Mouse (Mus musculus) cerebellum, adult 18-20 months (tissue): ENCODE data around the gene Olfr898.

Source experiments
- DNase-seq, 2 experiments: peaks; one replicate each; pipeline ENCODE4 v3.0.0; 2021

Gene Olfr898

DNA sequence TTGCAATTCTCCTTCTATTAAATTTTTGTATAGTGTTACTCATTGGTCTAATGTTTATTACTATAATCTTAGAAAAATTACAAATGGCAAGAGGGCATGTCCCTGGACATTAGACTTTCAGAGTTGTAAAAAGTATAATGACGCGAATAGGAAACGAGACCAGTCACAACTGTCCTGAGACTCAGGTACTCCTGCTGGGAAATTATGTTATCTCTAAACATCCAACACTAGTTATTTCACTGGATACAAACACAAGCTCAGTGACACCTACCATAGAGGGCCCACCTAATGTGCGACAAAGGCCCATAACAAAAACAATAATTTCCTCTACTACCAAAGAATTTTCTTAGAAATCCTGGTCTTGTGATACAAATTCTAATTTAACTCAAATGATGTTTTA lies at the start of gene Olfr898:
Olfr898 (plus strand) TSS at position 301 of the 400 bp plus-strand sequence.
- no peak for DNase-seq

DNA sequence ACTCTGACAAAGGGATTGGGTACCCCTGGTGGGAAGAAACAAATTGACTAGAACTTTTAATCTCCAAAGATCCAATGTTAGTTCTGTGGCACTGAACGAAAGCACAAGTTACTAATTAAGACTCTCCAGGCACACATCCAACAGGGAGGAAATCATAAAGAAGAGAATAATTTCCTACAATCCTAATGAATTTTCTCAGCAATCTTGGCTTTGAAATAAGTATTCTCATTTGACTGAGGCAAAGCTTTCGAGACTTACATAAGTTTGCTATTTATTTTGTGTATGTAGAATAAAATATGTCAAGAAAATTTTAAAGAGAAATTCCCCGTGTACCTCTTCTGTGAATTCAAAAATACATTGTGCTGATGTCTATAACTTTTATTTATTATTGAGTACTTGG lies 19.5 kb upstream of the Olfr898 start, which contains the start of gene Olfr25:
Olfr25 (plus strand) TSS at position 301 of the 400 bp plus-strand sequence.
- DNase-seq: no peak

DNA sequence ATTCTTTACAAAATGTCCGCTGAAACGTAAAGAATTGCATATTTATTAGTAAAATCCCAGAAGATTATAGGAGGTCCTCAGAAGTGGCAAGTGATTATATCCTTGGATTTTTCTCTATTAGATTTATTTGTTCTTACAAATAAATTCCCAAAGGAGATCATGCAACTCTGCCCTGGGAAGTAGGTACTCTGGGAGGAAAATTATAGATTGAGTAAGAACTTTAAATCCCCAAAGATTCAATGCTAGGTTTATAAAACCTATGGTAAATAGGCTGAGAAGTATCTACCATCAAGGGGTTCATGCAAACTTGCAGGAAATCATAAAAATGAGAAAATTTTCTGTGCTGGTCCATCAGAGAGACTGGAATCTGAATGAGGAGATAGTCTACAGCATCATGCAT lies 18.4 kb downstream of the Olfr898 start, which contains the start of gene Olfr250:
Olfr250 (plus strand) TSS at position 301 of the 400 bp plus-strand sequence.
- no peak for DNase-seq

DNA sequence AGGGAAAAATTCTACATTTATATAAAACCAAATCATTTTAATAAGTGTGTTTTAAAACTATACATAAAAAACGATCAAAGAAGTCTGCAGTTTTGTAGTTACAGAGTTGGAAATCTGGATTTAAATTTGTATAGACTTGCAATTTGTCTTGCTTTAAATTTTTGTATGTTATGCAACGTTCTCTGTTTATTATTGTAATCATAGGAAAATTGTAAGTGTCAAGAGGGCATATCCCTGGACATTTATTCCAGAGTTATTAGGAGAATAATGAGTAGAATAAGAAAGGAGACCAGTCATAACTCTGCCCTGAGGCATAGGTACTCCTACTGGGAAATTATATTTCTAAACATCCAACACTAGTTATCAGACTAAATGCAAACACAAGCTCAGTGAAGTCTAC lies 28.6 kb downstream of the Olfr898 start, which contains the start of gene Olfr251:
Olfr251 (plus strand) TSS at position 301 of the 400 bp plus-strand sequence.
- no peak for DNase-seq

DNA sequence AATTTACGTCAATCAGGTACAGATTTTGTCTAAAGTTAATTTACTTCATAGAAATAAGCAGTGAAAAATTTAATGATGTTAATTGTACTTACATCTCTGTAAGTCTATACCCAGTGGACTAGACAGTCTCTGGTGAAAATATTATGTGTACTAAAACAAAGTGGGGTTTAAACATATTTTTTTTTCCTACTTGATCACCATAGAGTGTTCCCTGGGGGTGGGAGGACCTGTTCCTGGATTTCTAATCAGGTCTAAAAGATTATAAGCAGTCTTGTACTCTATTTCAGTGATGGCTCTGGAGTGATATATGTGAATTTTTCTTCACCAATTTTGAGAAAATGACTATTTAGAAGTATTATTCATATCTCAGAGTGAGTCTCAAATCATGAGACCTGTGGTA lies 53.2 kb downstream of the Olfr898 start, which contains the start of gene Olfr147:
Olfr147 (plus strand) TSS at position 301 of the 400 bp plus-strand sequence.
- DNase-seq: no peak
